In genomic region chr13:94523213-94523612, GRCm38 (mm10) we compare ENCODE assay signal across 28 mouse cellular contexts.
DNase-seq lines count a peak whose midpoint lies in the region; ATAC-seq and TF ChIP-seq lines count a peak whose summit lies in the region.
"Had no signal": no experiment of that assay in that cellular context is flagged by ENCODE, and none has a peak within 500 bp of the region (broad histone marks: within the 10 kb centered on the region; RNA-seq: fewer than 3 reads in every experiment).

No protein-coding gene starts in this region.

- no peaks in the 10 kb centered on the region for H3K27me3 ChIP-seq in kidney, postnatal 0 days (ENCODE audit: insufficient read depth, low read length)
- H3K27me3 ChIP-seq in MEL (ENCODE audit: control insufficient read depth in 1 of 2, insufficient read depth in 2 of 2, low read length in 2 of 2), result no peaks in the 10 kb centered on the region
- no peaks in the 10 kb centered on the region for H3K27me3 ChIP-seq in liver, embryonic 16.5 days (ENCODE audit: control insufficient read depth, insufficient read depth, low read depth, low read length)
- H3K27me3 ChIP-seq: hindbrain, embryonic 12.5 days had no signal

- no peaks in the 10 kb centered on the region for H3K79me2 ChIP-seq in MEL (ENCODE audit: control insufficient read depth, insufficient read depth, low read length, poor library complexity)

- H3K36me3 ChIP-seq in kidney, postnatal 0 days (ENCODE audit: insufficient read depth, low read length), result no peaks in the 10 kb centered on the region
- peaks cover 1 to 24% of the 10 kb centered on the region in 2 experiments; a peak in 2 of 4 replicates for H3K36me3 ChIP-seq in MEL (ENCODE audit: control insufficient read depth in 1 of 2, insufficient read depth in 2 of 2, low read length in 2 of 2)
- H3K36me3 ChIP-seq in liver, embryonic 16.5 days (ENCODE audit: control insufficient read depth, insufficient read depth), result no peaks in the 10 kb centered on the region; the same call in 1 of the 2 replicates

- peak; percentile 36 for DNase-seq in kidney, postnatal 0 days (ENCODE audit: low spot score)
- no peak for DNase-seq in kidney, postnatal 4 days
- DNase-seq in MEL (ENCODE audit: low read depth, low spot score), result peak; percentile 80
- no peak for DNase-seq in cerebellum, adult 11 months
- DNase-seq in testis, postnatal 14 days (ENCODE audit: low spot score), result no peak
- DNase-seq: adrenal gland, postnatal 10 days; cerebellum, adult 18-20 months; cerebellum, postnatal 10 days; gastrocnemius, adult 2 months; heart, postnatal 14 days; kidney, adult 9 months; kidney, postnatal 25 days; left cerebral cortex, postnatal 4 days; lung, embryonic 14.5 days; lung, postnatal 14 days; right cerebral cortex, adult 18-20 months; spleen, adult 18-20 months; thymus, adult 2 months; thymus, postnatal 36 days had no signal

- H3K4me2 ChIP-seq in kidney, postnatal 0 days (ENCODE audit: low read length), result no peak overlapping the region
- 0 out of 2 replicates have a peak overlapping the region, but pooled peaks have one; percentile 5 for H3K4me2 ChIP-seq in liver, embryonic 16.5 days (ENCODE audit: low read depth, low read length)
- H3K4me2 ChIP-seq: hindbrain, embryonic 12.5 days; lung, embryonic 14.5 days had no signal

- no peak overlapping the region for H3K27ac ChIP-seq in kidney, postnatal 0 days
- peak overlapping the region; percentile 95 for H3K27ac ChIP-seq in MEL (ENCODE audit: control insufficient read depth, low read depth, low read length)
- H3K27ac ChIP-seq in liver, embryonic 16.5 days (ENCODE audit: low read length), result no peak overlapping the region
- H3K27ac ChIP-seq: gastrocnemius, adult 2 months; hindbrain, embryonic 12.5 days; hindbrain, postnatal 0 days had no signal

- 55% methylated on average over 5 of the region's 5 CpGs for WGBS in kidney, postnatal 0 days
- WGBS in liver, embryonic 16.5 days (ENCODE audit: insufficient replicate concordance), result 22% methylated on average over 5 of the region's 5 CpGs

- H3K9ac ChIP-seq in kidney, postnatal 0 days (ENCODE audit: low read depth, low read length), result no peak overlapping the region
- H3K9ac ChIP-seq in MEL (ENCODE audit: control insufficient read depth, low read depth, low read length, poor library complexity, severe bottlenecking), result peak overlapping the region; percentile 58
- H3K9ac ChIP-seq in liver, embryonic 16.5 days (ENCODE audit: low read depth, low read length), result no peak overlapping the region
- H3K9ac ChIP-seq: hindbrain, embryonic 12.5 days; lung, embryonic 14.5 days had no signal

- no peaks in the 10 kb centered on the region for H3K4me1 ChIP-seq in kidney, postnatal 0 days (replicated peaks; ENCODE audit: insufficient read depth, low read length)
- peaks cover 19 to 20% of the 10 kb centered on the region in 2 experiments for H3K4me1 ChIP-seq in MEL (ENCODE audit: control insufficient read depth in 1 of 2, insufficient read depth in 2 of 2, low read length in 2 of 2)
- H3K4me1 ChIP-seq in liver, embryonic 16.5 days (ENCODE audit: control insufficient read depth, low read depth, low read length), result peaks cover 2% of the 10 kb centered on the region
- H3K4me1 ChIP-seq: hindbrain, embryonic 12.5 days had no signal

- TF ChIP-seq RAD21 in MEL (IDR thresholded peaks at IDR 0.05; ENCODE audit: low read depth, low read length), result no peak

- no peak for TF ChIP-seq POLR2A in MEL (IDR thresholded peaks at IDR 0.05; ENCODE audit: control insufficient read depth in 1 of 2, insufficient read depth in 1 of 2, low read depth in 1 of 2, low read length in 2 of 2, poor library complexity in 1 of 2)

- ATAC-seq in kidney, postnatal 0 days (replicated peaks; ENCODE audit: low FRiP score, low read depth), result no peak
- ATAC-seq in common myeloid progenitor, adult 5-6 weeks (replicated peaks; ENCODE audit: low read depth, poor library complexity, severe bottlenecking), result peak; percentile 33; the same call in 1 of the 2 replicates
- ATAC-seq in liver, embryonic 16.5 days (ENCODE audit: low read depth), result peak; percentile 56
- no peak for ATAC-seq in CD4-positive, CD25-positive, alpha-beta regulatory T cell, adult 4 months
- ATAC-seq: forebrain, embryonic 16.5 days; hindbrain, postnatal 0 days; intestine, embryonic 16.5 days had no signal

- H3K4me3 ChIP-seq in kidney, postnatal 0 days (replicated peaks; ENCODE audit: low read depth, low read length), result no peak overlapping the region
- H3K4me3 ChIP-seq in MEL (ENCODE audit: control insufficient read depth in 1 of 2, insufficient read depth in 1 of 2, low read depth in 2 of 2, low read length in 2 of 2), result peak overlapping the region; percentile 28 to 38; a peak in 3 of 4 replicates
- no peak overlapping the region for H3K4me3 ChIP-seq in liver, embryonic 16.5 days (ENCODE audit: low read depth, low read length)
- H3K4me3 ChIP-seq: erythroblast, embryonic 14.5 days; gastrocnemius, adult 2 months; hindbrain, embryonic 12.5 days; layer of hippocampus, adult 2 months had no signal

- peak; percentile 94 to 96 for TF ChIP-seq EP300 in MEL (IDR thresholded peaks at IDR 0.05; ENCODE audit: low read depth in 1 of 2, low read length in 2 of 2)

- H3K9me3 ChIP-seq in kidney, postnatal 0 days (replicated peaks; ENCODE audit: low read length), result no peaks in the 10 kb centered on the region
- no peaks in the 10 kb centered on the region for H3K9me3 ChIP-seq in MEL (replicated peaks; ENCODE audit: insufficient read depth, low read length)
- no peaks in the 10 kb centered on the region for H3K9me3 ChIP-seq in liver, embryonic 16.5 days (replicated peaks; ENCODE audit: control insufficient read depth, low read length)
- H3K9me3 ChIP-seq: hindbrain, embryonic 12.5 days had no signal

- no peak for TF ChIP-seq CTCF in kidney, postnatal 0 days (IDR thresholded peaks at IDR 0.05; ENCODE audit: low read depth)
- TF ChIP-seq CTCF in MEL (IDR thresholded peaks at IDR 0.05 in 2 of 3, conservative IDR thresholded peaks at IDR 0.05 in 1 of 3; ENCODE audit: control insufficient read depth in 1 of 3, insufficient read depth in 1 of 3, low read depth in 2 of 3, low read length in 3 of 3, poor library complexity in 1 of 3, severe bottlenecking in 1 of 3), result no peak

TF ChIP-seq in MEL, 35 proteins besides CTCF, POLR2A, EP300 and RAD21 (continues in another document):
- TF ChIP-seq SMC3 (IDR thresholded peaks at IDR 0.05; ENCODE audit: low read depth, low read length) (0 out of 2 replicates have a peak, but pooled peaks have one; percentile 7), ZNF384 (IDR thresholded peaks at IDR 0.05; ENCODE audit: low read depth, low read length) (no peak), MAZ (IDR thresholded peaks at IDR 0.05; ENCODE audit: low read depth, low read length) (0 out of 2 replicates have a peak, but pooled peaks have one; percentile 75), MEF2A (IDR thresholded peaks at IDR 0.05; ENCODE audit: extremely low read depth, insufficient replicate concordance, low read depth, low read length, poor library complexity, severe bottlenecking) (no peak), NELFE (IDR thresholded peaks at IDR 0.05; ENCODE audit: low read depth, low read length) (no peak), ZC3H11A (IDR thresholded peaks at IDR 0.05; ENCODE audit: low read depth, low read length) (no peak), ELF1 (IDR thresholded peaks at IDR 0.05; ENCODE audit: low read depth, low read length) (no peak), ZKSCAN1 (IDR thresholded peaks at IDR 0.05; ENCODE audit: low read depth, low read length) (no peak), TAL1 (IDR thresholded peaks at IDR 0.05; ENCODE audit: low read length) (peak; percentile 79), POLR2AphosphoS2 (IDR thresholded peaks at IDR 0.05; ENCODE audit: low read length) (no peak), USF1 (IDR thresholded peaks at IDR 0.05; ENCODE audit: low read depth, low read length) (no peak), HCFC1 (IDR thresholded peaks at IDR 0.05; ENCODE audit: low read depth, low read length) (peak; percentile 16; the same call in 1 of the 2 replicates), ETS1 (IDR thresholded peaks at IDR 0.05; ENCODE audit: low read depth, low read length) (peak; percentile 88), GABPA (IDR thresholded peaks at IDR 0.05; ENCODE audit: low read depth, low read length) (no peak), CHD1 (IDR thresholded peaks at IDR 0.05; ENCODE audit: low read depth, low read length) (0 out of 2 replicates have a peak, but pooled peaks have one; percentile 5), MYC (IDR thresholded peaks at IDR 0.05; ENCODE audit: low read depth, low read length) (peak; percentile 92), JUND (IDR thresholded peaks at IDR 0.05; ENCODE audit: low read depth, low read length) (0 out of 2 replicates have a peak, but pooled peaks have one; percentile 37), MAX (IDR thresholded peaks at IDR 0.05; ENCODE audit: low read length) (peak; percentile 83), CHD2 (IDR thresholded peaks at IDR 0.05; ENCODE audit: low read length) (no peak), MAFK (IDR thresholded peaks at IDR 0.05; ENCODE audit: borderline replicate concordance, low read depth, low read length) (peak; percentile 57; the same call in 1 of the 2 replicates), E2F4 (IDR thresholded peaks at IDR 0.05; ENCODE audit: borderline replicate concordance, low read depth, low read length) (no peak), MYB (IDR thresholded peaks at IDR 0.05; ENCODE audit: low read depth, low read length) (peak; percentile 86), RCOR1 (IDR thresholded peaks at IDR 0.05; ENCODE audit: low read depth, low read length) (peak; percentile 90), NRF1 (IDR thresholded peaks at IDR 0.05; ENCODE audit: insufficient read depth, low read depth, low read length, poor library complexity, severe bottlenecking) (no peak), TBP (IDR thresholded peaks at IDR 0.05; ENCODE audit: low read depth, low read length) (no peak), USF2 (IDR thresholded peaks at IDR 0.05; ENCODE audit: borderline replicate concordance in 1 of 2, insufficient read depth in 1 of 2, low read depth in 1 of 2, low read length in 2 of 2) (no peak), GATA1 (IDR thresholded peaks at IDR 0.05; ENCODE audit: low read depth, low read length) (peak; percentile 90), SIN3A (IDR thresholded peaks at IDR 0.05; ENCODE audit: low read length) (peak; percentile 87), TCF12 (IDR thresholded peaks at IDR 0.05; ENCODE audit: low read depth, low read length) (peak; percentile 90), ZMIZ1 (IDR thresholded peaks at IDR 0.05; ENCODE audit: low read depth, low read length) (no peak), UBTF (IDR thresholded peaks at IDR 0.05; ENCODE audit: borderline replicate concordance, insufficient read depth, low read depth, low read length) (no peak), POLR2AphosphoS5 (IDR thresholded peaks at IDR 0.05; ENCODE audit: borderline replicate concordance, low read depth, low read length) (no peak), KAT2A (conservative IDR thresholded peaks at IDR 0.05; ENCODE audit: low read depth, low read length) (no peak; the same call in 1 of the 2 replicates)

Comparison
In these comparisons a context has a peak if more than half of its experiments do, and no peak if none do; other contexts are left out.
1. DNase-seq: peak in kidney, postnatal 0 days (single experiment) and MEL (single experiment); none in kidney, postnatal 4 days (0 of 2), cerebellum, adult 11 months (single experiment) and testis, postnatal 14 days (single experiment).
2. ATAC-seq: peak in common myeloid progenitor, adult 5-6 weeks (single experiment) and liver, embryonic 16.5 days (single experiment); none in kidney, postnatal 0 days (single experiment) and CD4-positive, CD25-positive, alpha-beta regulatory T cell, adult 4 months (single experiment).
3. H3K4me3 ChIP-seq: peak in MEL (2 of 2); none in kidney, postnatal 0 days (single experiment) and liver, embryonic 16.5 days (single experiment).